In genomic region chr4:104678234-104678633, GRCm38 (mm10) we compare ENCODE assay signal across 21 mouse cellular contexts.
DNase-seq lines count a peak whose midpoint lies in the region; ATAC-seq lines count a peak whose summit lies in the region.
"Had no signal": no experiment of that assay in that cellular context is flagged by ENCODE, and none has a peak within 500 bp of the region (broad histone marks: within the 10 kb centered on the region; RNA-seq: fewer than 3 reads in every experiment).

No protein-coding gene starts in this region.

- no peaks in the 10 kb centered on the region for H3K36me3 ChIP-seq in heart, embryonic 12.5 days
- no peaks in the 10 kb centered on the region for H3K36me3 ChIP-seq in limb, embryonic 15.5 days
- H3K36me3 ChIP-seq in limb, embryonic 10.5 days = no peaks in the 10 kb centered on the region
- no peaks in the 10 kb centered on the region for H3K36me3 ChIP-seq in forebrain, embryonic 14.5 days (ENCODE audit: control insufficient read depth, insufficient read depth, low read length)
- H3K36me3 ChIP-seq: embryonic facial prominence, embryonic 10.5 days; heart, embryonic 13.5 days; midbrain, embryonic 10.5 days had no signal

- H3K27me3 ChIP-seq in heart, embryonic 12.5 days (replicated peaks) = no peaks in the 10 kb centered on the region
- no peaks in the 10 kb centered on the region for H3K27me3 ChIP-seq in limb, embryonic 15.5 days
- H3K27me3 ChIP-seq in limb, embryonic 10.5 days (ENCODE audit: low read depth, poor library complexity, severe bottlenecking) = no peaks in the 10 kb centered on the region
- no peaks in the 10 kb centered on the region for H3K27me3 ChIP-seq in forebrain, embryonic 14.5 days (replicated peaks; ENCODE audit: control insufficient read depth, insufficient read depth, low read length)
- H3K27me3 ChIP-seq: heart, embryonic 13.5 days had no signal

- H3K4me3 ChIP-seq in heart, embryonic 12.5 days = no peak overlapping the region
- no peak overlapping the region for H3K4me3 ChIP-seq in limb, embryonic 15.5 days
- no peak overlapping the region for H3K4me3 ChIP-seq in limb, embryonic 10.5 days
- H3K4me3 ChIP-seq in forebrain, embryonic 14.5 days (ENCODE audit: low read depth, low read length) = no peak overlapping the region
- H3K4me3 ChIP-seq: embryonic facial prominence, embryonic 10.5 days; heart, embryonic 13.5 days; midbrain, embryonic 10.5 days; myocyte had no signal

- no peaks in the 10 kb centered on the region for H3K9me3 ChIP-seq in heart, embryonic 12.5 days (replicated peaks)
- H3K9me3 ChIP-seq in limb, embryonic 15.5 days = no peaks in the 10 kb centered on the region
- no peaks in the 10 kb centered on the region for H3K9me3 ChIP-seq in limb, embryonic 10.5 days (replicated peaks)
- H3K9me3 ChIP-seq in forebrain, embryonic 14.5 days (replicated peaks; ENCODE audit: control insufficient read depth, low read length) = no peaks in the 10 kb centered on the region
- H3K9me3 ChIP-seq: embryonic facial prominence, embryonic 10.5 days; heart, embryonic 13.5 days; midbrain, embryonic 10.5 days had no signal

- no peaks in the 10 kb centered on the region for H3K4me1 ChIP-seq in heart, embryonic 12.5 days (replicated peaks)
- H3K4me1 ChIP-seq in limb, embryonic 15.5 days = no peaks in the 10 kb centered on the region
- no peaks in the 10 kb centered on the region for H3K4me1 ChIP-seq in limb, embryonic 10.5 days
- no peaks in the 10 kb centered on the region for H3K4me1 ChIP-seq in forebrain, embryonic 14.5 days (ENCODE audit: control insufficient read depth, insufficient read depth, low read length)
- H3K4me1 ChIP-seq: embryonic facial prominence, embryonic 10.5 days; heart, embryonic 13.5 days had no signal

- WGBS in heart, embryonic 12.5 days = 75% methylated on average over 7 of the region's 7 CpGs
- WGBS in limb, embryonic 15.5 days = 80% methylated on average over 7 of the region's 7 CpGs
- WGBS in limb, embryonic 10.5 days = 91% methylated on average over 7 of the region's 7 CpGs
- 56% methylated on average over 7 of the region's 7 CpGs for WGBS in forebrain, embryonic 14.5 days

- H3K9ac ChIP-seq in heart, embryonic 12.5 days = no peak overlapping the region
- no peak overlapping the region for H3K9ac ChIP-seq in limb, embryonic 15.5 days
- no peak overlapping the region for H3K9ac ChIP-seq in forebrain, embryonic 14.5 days (ENCODE audit: low read length)
- H3K9ac ChIP-seq: heart, embryonic 13.5 days; lung, embryonic 14.5 days had no signal

- no peak overlapping the region for H3K27ac ChIP-seq in heart, embryonic 12.5 days (ENCODE audit: poor library complexity, severe bottlenecking)
- no peak overlapping the region for H3K27ac ChIP-seq in limb, embryonic 15.5 days
- no peak overlapping the region for H3K27ac ChIP-seq in limb, embryonic 10.5 days
- peak overlapping the region; percentile 39; the same call in 1 of the 2 replicates for H3K27ac ChIP-seq in forebrain, embryonic 14.5 days (ENCODE audit: low read depth, low read length)
- H3K27ac ChIP-seq: embryonic facial prominence, embryonic 10.5 days; heart, embryonic 13.5 days; hindbrain, postnatal 0 days; midbrain, embryonic 10.5 days had no signal

- DNase-seq in heart, adult 11 months = peak; percentile 76
- no peak for DNase-seq in limb, embryonic 10.5 days (ENCODE audit: low spot score)
- DNase-seq in forebrain, embryonic 14.5 days (ENCODE audit: low spot score) = peak; percentile 73
- peak; percentile 46 for DNase-seq in right cerebral cortex, postnatal 25 days
- DNase-seq: adrenal gland, postnatal 10 days; cerebellum, adult 18-20 months; heart, postnatal 36 days; kidney, adult 11 months; kidney, postnatal 25 days; lung, embryonic 14.5 days; lung, postnatal 4 days; thymus, postnatal 14 days had no signal

- no peak for ATAC-seq in heart, embryonic 12.5 days (ENCODE audit: insufficient number of reproducible peaks, low FRiP score)
- ATAC-seq in limb, embryonic 15.5 days (ENCODE audit: insufficient number of reproducible peaks, low FRiP score, low TSS enrichment, low read depth) = peak; percentile 35; the same call in 1 of the 2 replicates
- peak; percentile 84 for ATAC-seq in forebrain, embryonic 14.5 days
- ATAC-seq in erythroid progenitor cell, adult 5-6 weeks (replicated peaks; ENCODE audit: low FRiP score, poor library complexity, severe bottlenecking) = no peak
- ATAC-seq: hindbrain, postnatal 0 days had no signal

- no peak overlapping the region for H3K4me2 ChIP-seq in heart, embryonic 12.5 days
- H3K4me2 ChIP-seq in limb, embryonic 15.5 days = no peak overlapping the region
- H3K4me2 ChIP-seq in forebrain, embryonic 14.5 days (ENCODE audit: low read length) = no peak overlapping the region
- H3K4me2 ChIP-seq: heart, embryonic 13.5 days; liver, embryonic 11.5 days; lung, embryonic 14.5 days had no signal

Comparison
In these comparisons a context has a peak if more than half of its experiments do, and no peak if none do; other contexts are left out.
1. ATAC-seq: peak in limb, embryonic 15.5 days (single experiment) and forebrain, embryonic 14.5 days (single experiment); none in heart, embryonic 12.5 days (single experiment) and erythroid progenitor cell, adult 5-6 weeks (single experiment).